Mouse (Mus musculus): ENCODE measurements around the gene Oprd1.

GRCm38 (mm10) chr4:132074077-132074932, 70.0 kb downstream of the Oprd1 start, which contains the start of gene Gm10300:
- TF ChIP-seq CTCF (IDR thresholded peaks at IDR 0.05; ENCODE audit: insufficient read depth, low read depth, low read length) (no peak), POLR2A (IDR thresholded peaks at IDR 0.05; ENCODE audit: insufficient read depth, low read depth, low read length) (no peak)
